Mouse (Mus musculus): ENCODE measurements around the gene Tigd2. TPM values are rescaled to one million over a fixed set of nuclear protein-coding genes. Genes with fewer than 3 reads are reported as not detected.

Gene Tigd2
- polyA plus RNA-seq, 1 experiment from 2014 or later = 11.4 TPM

Other genes starting within 250 kb of the Tigd2 start
- gene Fam13a, start 184.3 kb upstream of the Tigd2 start, polyA plus RNA-seq (2015; fragmentation: Nextera tagmentation; extraction: Ambion mirVana) = 13.7 and 16.3 TPM in 2 replicates
- 7.9 and 9.2 TPM in 2 replicates for gene Gprin3, start 217.4 kb downstream of the Tigd2 start, polyA plus RNA-seq (2015; fragmentation: Nextera tagmentation; extraction: Ambion mirVana)